Mouse (Mus musculus): ENCODE data around the gene Gm5737.
A peak's percentile ranks its signal among the peaks of the same experiment; 100 is the strongest.

The Gm5737 gene

DNA sequence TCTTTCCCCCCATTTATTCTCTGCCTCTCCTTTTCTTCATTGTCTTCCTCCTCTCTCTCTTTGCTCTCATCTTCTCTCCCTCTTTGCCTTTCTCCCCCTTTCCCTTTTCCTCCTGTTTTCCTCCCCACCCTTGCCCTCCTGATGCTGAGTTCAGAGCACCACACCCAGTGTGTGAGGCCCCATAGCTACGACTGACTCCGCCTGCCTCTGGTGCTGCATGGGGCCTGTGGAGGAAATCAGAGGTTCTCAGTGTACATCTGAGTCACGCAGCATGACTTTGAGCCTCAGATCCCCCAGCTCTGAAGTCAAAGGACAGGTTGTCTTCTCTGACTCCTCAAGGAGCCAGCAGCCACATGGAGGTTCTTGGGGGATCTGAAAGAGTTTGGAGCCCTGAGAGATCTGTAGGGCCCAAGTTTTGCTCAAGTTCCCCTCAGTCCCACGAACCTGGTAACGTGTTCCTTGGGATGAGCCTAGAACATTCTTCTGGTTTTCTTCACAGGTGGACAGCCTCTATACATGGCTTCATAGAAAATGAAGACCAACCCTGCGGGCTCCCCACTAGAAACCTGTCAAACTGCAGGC, at the start of gene Gm5737:
TSS of gene Gm5737 (plus strand) at position 532 of the 582 bp plus-strand sequence.
- no peak for DNase-seq (ENCODE audit: low spot score)

DNA sequence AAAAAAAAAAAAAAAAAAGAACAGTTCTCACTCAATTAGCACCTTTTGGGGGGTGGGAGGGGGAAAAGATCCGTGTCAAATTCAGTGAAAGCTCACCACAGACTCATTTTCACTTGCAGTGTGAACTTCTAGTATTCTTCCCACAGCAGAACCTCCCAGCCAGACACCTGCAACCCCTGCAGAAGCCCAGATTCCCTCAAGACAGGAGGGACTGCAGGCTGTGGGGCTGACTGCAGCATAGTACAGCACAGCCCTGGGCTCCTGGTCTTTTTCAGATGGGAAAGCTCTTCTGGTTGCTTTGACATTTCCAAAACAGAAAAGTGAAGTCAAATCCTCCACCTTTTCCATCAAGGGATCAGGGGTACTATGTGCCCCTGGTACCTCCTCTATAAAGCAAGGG, 44.8 kb upstream of the Gm5737 start:
- DNase-seq (ENCODE audit: low spot score): no peak

DNA sequence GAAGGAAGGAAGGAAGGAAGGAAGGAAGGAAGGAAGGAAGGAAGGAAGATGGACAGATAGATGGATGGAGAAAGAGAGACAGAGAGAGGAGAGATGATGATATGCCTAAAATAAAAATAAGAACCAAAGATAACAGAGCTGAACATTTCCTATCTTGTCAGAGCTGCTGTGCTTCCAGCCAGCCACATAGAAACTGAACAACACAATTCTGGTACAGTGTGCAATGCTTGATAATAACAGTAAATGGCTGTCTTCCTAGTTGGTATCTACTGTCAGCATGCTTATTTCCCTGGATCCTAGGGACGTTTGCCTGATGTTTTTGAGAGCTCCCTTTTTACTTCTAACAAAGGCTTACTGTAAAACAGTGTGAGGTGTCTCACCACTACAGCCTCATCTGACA, 40.8 kb upstream of the Gm5737 start:
- DNase-seq (ENCODE audit: low spot score): no peak

DNA sequence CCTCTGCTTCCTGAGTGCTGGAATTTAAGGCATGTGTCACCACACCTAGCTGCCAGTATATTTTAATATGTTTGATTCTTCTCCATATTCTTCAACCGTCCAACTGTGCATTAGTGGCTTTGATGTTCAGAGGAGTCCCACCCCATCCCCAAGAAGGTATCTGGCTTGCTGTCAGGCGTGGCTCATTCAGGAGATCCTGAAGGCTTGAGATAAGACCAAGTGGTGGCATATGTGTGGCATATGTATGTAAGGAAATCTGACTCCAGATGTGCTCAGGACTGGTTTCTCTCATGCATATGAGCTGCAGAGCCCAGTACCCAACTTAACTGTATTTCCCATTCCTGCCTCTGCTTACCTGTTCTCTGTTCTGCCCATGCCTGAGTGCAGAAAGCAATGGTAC, 34.2 kb upstream of the Gm5737 start:
- no peak for DNase-seq (ENCODE audit: low spot score)

DNA sequence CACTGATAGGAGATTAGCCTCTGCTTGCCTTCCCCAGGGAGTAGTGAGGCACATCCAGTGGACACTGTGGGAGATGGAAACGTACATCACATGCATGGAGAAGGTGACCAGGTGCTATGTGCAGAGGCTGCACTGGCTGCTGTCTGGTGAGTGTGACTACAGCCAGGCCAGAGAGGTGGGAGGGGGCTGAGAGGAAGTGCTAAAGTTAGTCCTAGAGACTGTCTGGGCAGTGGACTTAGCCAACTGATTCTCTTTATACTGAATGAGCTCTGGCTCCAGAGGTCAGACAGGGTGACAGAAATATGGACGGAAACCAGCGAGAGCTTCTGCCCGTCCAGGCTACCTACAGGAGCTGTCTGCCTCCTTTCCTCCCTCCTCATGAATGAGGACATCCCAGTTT, 16.6 kb upstream of the Gm5737 start:
- no peak for DNase-seq (ENCODE audit: low spot score)

DNA sequence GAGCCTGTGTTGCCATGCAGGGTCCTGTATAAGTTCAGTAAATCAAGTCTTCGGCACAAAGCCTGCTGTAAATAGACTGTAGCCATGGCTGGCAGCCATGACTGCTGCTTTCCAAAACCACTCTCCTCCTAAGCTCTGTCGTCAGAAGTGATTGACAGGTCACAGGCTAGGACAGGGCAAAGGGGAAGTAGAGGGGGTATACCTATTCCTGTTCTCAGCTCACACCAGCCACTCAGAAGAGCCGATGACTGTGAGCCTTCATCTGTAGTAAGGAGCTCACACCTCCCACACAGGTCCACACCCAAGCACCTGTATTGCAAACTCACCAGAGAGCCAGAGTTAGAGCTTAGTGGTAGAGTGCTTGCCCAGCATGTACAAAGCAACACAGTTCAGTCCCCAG, 15.8 kb upstream of the Gm5737 start:
- DNase-seq (ENCODE audit: low spot score): no peak

DNA sequence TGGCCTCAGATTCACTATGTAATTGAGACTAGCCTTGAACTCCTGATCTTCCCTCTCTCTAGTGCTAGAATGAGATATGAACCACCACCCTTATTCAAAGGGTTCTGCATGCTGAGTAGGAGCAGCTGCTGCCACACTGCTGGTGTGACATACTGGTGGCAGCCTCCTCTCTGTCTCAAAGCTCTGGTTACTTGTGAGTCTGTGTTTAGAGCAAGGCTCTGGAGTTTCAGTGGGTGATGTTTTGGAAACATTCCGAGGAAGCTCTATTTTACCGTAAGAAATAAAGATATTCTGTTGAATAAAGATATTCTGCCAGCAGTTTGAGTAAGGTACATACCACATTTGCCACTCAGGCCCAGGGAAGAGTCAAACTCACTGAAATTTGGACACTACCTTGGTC, 8.9 kb upstream of the Gm5737 start:
- no peak for DNase-seq (ENCODE audit: low spot score)

DNA sequence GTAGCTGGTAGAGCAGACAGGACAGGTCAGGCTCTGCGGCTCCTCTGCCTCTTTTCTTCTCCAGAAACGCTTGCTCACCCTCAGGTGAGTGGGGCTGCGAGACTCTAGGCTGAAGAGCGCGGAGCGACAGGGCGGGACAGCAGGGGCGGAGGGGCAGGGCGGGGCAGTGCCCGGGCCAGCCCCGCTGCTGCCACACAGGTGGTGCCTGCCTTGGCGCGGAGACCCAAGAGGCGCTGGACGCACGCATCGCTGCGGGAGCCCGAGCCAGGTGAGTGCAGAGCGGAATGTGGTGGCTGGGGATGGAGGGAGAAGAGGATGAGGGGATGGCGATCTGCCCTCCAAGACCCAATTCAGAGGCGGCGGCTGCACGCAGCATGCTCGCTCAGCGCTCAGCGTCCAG, 2.5 kb upstream of the Gm5737 start:
- no peak for DNase-seq (ENCODE audit: low spot score)

DNA sequence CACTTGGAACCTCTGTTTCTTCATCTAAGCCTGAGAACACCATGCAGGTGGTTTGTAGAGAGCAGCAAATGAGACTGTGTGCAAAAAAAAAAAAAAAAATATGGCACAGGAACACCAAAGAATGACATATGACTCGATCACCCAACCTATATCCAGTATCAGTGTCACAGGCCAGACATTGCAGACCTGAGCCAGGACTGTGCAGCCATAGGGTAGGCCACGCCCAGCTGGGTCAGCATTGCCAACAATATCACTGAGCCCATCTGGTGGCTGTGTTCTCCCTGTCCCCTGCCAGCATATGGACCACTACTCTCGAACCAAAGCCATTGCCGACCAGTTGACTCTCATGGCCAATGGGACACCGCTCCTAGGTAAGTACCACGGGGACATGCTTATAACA, 5.4 kb downstream of the Gm5737 start:
- DNase-seq (ENCODE audit: low spot score): no peak

DNA sequence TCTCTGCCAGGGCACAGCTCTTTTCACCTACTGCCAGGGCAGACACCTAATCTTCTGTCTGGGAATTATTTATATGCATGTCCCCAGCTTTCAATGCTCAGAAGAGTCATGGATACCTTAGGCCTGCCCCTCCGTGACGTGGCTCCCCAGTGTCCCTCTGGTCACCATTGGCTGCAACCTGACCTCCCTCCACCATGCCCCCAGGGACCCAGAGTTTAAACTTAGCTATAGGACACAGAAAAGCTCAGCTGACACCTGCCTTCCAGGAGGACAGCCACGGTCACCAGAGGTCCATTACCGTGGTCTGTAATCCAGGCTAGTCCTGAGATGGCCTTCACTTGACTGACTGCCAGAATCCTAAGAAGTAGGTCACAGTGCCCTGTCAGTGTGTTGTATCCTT, 7.2 kb downstream of the Gm5737 start:
- no peak for DNase-seq (ENCODE audit: low spot score)

DNA sequence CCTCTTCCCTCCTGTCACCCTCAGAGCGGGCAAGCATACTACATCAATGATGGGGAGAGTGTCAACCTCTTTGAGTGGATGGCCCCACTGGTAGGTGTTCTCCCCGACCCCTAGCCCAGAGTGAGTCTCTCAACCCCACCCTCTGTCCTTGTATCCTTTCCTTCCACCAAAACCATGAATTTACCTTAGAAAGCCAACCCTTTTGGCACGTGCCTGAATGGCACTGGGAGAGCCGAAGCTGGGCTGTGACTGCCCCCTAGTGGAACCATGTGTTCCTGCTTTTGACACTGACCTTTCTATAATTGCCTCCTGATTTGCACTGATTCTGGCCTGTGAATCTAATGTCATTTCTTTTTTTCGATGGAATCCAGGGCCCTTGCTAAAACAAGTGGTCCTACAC, 11.1 kb downstream of the Gm5737 start:
- DNase-seq (ENCODE audit: low spot score): no peak

DNA sequence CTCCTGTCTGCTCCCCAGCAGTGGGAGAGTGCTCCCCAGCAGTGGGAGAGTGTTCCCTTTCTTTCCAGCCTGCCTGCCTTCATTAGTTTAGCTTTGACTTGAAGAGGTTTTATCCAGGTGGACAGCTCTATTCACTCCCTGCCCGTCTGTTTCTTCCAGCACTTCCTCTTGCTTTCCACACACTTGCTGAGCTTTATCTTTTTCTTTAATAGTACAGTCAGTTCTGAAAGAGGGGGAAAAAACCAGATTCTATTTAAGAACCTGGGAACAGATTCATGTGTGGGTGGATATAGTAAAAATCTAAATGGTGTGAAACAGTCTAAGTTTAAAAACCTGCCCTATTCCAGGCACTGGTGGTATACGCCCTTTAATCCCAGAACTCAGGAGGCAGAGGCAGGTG, 12.9 kb downstream of the Gm5737 start:
- DNase-seq (ENCODE audit: low spot score): no peak

DNA sequence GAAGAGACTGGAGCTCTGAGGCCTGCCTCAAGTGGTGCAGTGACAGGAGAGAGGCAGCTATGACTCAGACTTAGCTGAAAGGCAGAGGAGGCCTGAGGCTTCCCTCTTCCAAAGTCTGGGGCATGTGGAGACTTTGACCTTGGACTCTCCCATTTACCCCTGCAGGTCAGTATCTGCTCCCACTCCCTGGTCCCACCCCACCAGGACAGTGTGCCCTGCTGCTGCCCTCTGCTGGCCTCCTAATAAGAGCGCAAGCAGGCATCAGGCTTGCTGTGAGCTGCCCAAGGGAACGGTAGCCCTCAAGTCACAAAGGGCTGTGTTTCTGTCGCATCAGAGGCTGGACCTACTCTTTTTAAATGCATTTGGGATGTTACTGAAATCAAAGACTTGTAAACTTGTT, 14.2 kb downstream of the Gm5737 start:
- no peak for DNase-seq (ENCODE audit: low spot score)

DNA sequence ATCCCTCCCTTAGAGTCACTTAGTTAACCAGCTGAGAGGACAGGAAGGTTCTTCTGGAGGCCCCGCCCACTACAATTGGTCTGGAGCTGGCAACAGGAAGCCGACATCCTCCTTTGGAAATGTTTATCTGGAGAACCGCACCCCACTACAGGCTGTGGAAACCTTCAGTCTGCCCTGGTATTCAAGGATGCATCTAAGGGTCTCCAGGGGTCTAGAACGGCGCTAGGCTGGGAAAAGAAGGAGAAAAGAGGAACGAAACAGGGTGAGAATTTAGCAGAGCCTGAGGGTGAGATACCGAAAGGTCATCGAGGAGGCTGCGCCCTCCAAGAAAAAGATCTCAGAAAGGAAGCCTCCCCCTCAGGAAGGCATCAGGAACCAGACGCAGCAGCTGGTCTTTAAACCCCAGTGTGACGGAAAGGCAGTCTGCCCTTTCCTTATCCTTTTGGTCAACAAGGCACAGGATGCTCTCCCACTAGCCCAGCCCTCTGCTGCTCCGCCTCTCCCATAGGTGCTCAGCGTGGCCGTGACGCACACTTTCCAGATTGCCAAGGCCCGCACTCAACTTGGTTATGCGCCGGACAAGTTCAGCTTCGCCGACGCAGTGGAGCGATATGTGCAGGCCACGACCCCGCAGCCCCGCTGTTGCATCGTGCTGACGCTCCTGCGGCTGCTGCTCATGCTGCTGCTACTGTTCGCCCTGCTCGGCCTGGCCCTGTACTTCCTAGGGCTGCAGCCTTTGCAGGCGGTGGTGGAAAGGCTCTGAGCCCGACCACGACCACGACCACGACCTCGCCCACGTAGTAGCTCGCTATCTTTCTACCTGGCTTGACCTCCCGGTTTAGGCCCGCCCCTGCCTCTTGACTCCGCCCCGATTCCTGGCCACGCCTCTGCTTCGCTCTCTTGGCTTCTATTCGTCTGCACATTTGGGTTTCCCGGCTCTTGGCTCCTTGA, 18.5 kb downstream of the Gm5737 start:
- DNase-seq (ENCODE audit: low spot score): peak; percentile 74

DNA sequence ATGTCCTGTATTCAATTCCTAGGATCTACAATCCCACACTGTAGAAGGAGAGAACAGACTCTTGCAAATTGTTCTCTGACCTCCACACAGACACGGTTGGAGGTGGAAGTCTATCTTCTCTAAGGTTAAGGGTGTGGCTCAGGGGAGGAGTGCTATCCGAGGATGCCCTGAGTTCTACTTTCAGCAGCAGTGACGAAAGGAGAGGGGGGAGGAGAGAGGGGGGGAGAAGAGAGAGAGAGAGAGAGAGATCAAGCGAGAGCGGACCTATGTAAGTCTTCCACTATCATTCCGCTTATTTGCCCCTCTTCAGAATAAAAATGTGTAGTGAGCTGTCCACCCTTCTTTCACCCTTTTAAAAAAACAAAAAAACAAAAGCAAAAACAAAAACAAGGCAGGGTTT, 22.3 kb downstream of the Gm5737 start:
- DNase-seq (ENCODE audit: low spot score): no peak

DNA sequence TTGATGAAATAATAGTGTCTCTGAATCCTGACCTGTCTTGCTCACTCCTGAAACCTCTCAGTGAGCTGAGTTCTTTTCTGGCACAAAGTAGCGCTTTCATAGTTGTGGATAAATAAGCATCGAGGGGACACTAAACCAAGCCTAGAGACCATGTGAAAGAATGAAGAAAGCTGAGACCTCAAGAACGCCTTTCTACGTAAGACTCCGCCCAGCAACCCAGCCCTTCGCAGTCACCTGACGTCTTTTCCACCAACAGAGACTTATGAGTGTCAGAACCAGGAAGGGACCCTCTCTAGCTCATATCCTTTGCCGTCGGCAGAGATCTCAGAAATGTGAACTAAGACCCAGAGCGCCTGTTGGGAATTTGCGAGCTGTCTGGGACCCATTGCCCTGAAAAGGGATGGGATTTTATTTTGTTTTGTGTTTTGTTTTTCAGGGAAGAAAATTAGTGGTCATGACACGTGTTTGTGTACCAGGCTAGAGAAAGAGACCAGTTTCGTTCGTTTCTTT, 22.8 kb downstream of the Gm5737 start:
- DNase-seq (ENCODE audit: low spot score): peak; percentile 79

DNA sequence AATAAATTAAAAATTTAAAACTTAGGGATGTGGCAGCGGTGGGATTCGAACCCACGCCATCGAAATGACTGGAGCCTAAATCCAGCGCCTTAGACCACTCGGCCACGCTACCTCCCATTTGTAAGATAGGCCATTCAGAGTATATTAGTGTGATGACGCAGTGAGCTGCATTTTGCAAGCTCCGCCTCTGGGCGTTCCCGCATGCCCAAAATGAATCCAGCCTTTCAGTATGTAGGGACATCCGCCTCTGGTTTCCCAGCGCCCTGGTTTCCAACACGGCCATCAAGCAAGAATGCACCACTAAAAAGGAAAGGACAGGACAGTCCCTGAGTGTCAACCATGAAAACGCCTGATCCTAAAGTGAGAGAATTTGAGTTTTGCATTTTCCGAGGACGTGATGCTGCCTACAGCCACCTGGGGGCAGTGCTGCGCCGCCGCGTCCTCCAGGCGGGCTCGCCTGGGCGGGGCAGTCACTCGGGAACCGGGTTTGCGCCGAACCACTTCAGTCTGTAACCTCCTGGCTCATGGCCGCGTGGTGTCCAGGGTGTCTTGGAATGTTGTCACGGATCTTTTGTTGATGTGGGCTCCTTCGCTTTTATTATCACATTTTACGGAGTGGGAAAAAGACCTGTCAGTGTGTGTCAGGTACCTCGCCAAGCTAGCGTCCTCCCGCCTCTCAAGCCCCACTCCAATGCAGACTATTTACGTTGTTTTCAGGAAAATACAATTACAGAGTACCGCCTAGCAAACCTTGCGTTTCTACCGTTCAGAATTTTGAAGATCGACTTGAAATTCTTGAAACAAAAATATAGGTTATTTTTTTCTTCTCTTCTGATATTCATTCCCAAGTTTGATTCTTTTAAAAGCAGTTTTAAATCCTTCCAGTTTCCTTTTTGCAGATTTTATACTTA, 23.5 kb downstream of the Gm5737 start:
- DNase-seq (ENCODE audit: low spot score): peak; percentile 94

DNA sequence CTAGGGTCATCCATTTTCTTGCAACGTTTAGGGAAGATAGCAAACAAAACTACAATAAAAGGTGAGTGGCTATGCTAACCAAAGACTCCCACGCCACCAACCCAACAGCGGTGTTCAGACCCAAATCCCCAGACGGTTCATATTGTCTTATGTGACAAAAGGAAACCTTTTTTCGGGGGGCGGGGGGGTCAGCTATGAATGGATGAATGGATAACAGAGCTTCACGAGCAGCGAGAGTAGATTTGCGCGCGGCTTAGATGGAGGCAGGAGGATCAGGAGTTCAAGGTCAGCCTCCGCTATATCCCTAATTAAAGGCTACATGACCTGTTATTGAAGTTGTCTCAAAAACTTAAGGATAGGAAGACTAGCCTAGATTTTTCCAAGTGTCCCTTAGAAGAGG, 24.2 kb downstream of the Gm5737 start:
- peak; percentile 53 for DNase-seq (ENCODE audit: low spot score)

DNA sequence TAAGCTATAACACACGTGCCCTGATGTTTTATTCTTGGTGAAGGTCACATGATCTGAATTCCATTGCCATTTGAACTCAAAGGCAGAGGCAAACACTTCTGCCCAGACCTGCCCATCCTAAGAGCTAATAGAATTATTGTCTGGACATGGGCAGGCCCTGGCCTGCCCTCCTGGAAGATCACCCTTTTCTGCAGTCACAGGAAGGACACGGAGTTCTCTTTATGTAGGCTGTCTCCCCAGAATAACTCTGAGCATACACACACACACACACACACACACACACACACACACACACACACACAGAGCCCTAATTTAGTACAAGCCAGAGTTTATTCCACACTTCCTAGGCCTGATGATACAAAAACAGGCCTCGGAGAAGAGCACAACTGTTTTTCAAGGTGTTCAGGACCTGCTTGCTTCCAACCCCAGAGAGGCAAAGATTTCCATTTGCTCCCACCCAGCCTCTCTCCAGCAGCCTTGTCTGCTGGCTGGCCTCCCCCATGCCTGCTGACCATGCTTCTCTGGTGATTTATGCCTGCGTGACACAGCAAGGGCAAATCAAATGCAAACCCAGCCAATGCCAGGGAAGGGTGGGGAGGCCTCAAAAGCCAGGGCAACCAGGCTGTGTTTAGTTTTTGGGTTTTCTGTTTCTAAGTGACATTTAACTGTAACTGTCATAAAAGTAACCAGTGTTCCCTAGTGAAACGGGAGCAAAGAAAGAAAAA, 26.4 kb downstream of the Gm5737 start:
- DNase-seq (ENCODE audit: low spot score): no peak

DNA sequence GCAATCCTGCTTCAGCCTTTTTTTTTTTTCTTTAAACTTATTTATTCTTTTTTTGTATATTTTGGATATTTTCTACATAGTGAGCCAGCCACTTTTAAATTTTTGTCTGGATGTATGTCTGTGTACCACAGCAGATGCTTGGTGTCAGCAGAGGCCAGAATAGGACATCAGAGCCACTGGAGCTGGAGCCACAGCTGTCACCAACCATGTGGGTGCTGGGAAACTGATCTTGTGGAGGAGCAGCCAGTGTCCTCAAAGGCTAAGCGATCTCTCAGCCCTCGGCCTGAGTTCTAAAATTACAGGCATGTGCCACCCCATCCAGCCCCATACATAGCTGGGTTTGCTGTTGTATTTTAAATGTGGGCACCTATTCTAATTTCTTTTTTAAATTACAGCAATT, 27.6 kb downstream of the Gm5737 start:
- no peak for DNase-seq (ENCODE audit: low spot score)

DNA sequence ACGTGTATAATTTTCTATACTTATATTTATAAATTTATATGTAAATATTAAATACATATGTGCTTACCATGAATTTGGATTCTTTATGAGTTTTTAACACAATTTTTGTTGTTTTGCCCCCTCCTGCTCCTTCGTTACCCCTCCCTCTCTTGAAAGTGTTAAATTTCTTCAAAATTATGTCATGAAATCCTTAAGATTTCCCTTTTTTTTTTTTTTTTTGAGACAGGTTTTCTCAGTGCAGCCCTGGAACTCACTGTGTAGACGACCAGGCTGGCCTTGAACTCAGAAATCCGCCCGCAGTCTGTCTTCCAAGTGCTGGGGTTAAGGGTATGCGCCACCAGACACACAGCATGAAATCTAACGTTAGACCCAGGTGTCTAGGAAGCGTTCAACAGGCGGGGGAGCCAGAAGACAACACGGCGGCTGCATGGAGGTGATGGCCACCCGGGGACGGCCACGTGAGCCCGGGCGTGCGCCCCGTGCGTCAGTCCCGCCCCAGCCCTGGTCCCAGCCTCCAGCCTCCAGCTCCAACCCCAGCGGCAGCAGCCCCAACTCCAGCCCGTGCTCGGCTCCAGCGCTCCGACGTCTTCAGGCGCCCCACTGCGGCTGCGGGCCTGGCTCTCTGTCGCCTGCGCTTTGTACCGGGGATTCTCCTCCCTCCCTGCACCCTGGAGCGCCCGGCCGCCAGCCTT, 30.3 kb downstream of the Gm5737 start, which contains the start of gene Eef2k:
TSS of gene Eef2k (plus strand) at position 487 of the 692 bp plus-strand sequence.
- DNase-seq (ENCODE audit: low spot score): peak; percentile 95

Measured in yolk sac, embryonic 10.5 days (tissue).